Mouse (Mus musculus) hindbrain, embryonic 12.5 days (tissue): ENCODE measurements around the gene Fam114a2. TPM values are rescaled to one million over a fixed set of nuclear protein-coding genes. Genes with fewer than 3 reads are reported as not detected.

Source experiments
- ATAC-seq: fragments of 200-750 bp; cut with Nextera tagmentation; 2 replicates; pipeline ENCODE4 v1.8.0; 2017; ENCODE audit warnings: moderate TSS enrichment; ENCODE audit not compliant: low FRiP score
- H3K27ac ChIP-seq: fragments of 300-500 bp; sonication (generic); 2 replicates; pipeline ENCODE4 v1.5.1; 2016; ENCODE audit warnings: mild to moderate bottlenecking
- H3K27me3 ChIP-seq: fragments of 300-500 bp; sonication (generic); 2 replicates; pipeline ENCODE4 v1.6.1; 2016; ENCODE audit warnings: mild to moderate bottlenecking
- H3K36me3 ChIP-seq: fragments of 300-500 bp; sonication (generic); 2 replicates; pipeline ENCODE4 v1.6.1; 2016; ENCODE audit warnings: mild to moderate bottlenecking
- H3K4me1 ChIP-seq: fragments of 300-500 bp; sonication (generic); 2 replicates; pipeline ENCODE4 v1.6.1; 2016
- H3K4me2 ChIP-seq: fragments of 300-500 bp; sonication (generic); replicated peaks from 2 replicates; pipeline ENCODE4 v1.6.1; 2016; ENCODE audit warnings: mild to moderate bottlenecking
- H3K4me3 ChIP-seq: fragments of 300-500 bp; sonication (generic); 2 replicates; pipeline ENCODE4 v1.5.1; 2016; ENCODE audit warnings: mild to moderate bottlenecking
- H3K9ac ChIP-seq: fragments of 300-500 bp; sonication (generic); 2 replicates; pipeline ENCODE4 v1.6.1; 2016; ENCODE audit warnings: mild to moderate bottlenecking, moderate library complexity
- H3K9me3 ChIP-seq: fragments of 300-500 bp; sonication (generic); replicated peaks from 2 replicates; pipeline ENCODE4 v1.6.1; 2016; ENCODE audit warnings: mild to moderate bottlenecking
- WGBS: fragments of 180-500 bp; shearing (Covaris S2); methylation state at CpG from one replicate; pipeline ENCODE4 v1.1.7; 2016; 5-methylcytosine and 5-hydroxymethylcytosine counted together
- polyA plus RNA-seq: library from polyadenylated mRNA; unstranded; fragments of >200 nt; fragmentation: Nextera tagmentation; extraction: Ambion mirVana; gene quantifications from 2 replicates; pipeline ENCODE4 v1.2.1, GENCODE M21; 2016

The Fam114a2 gene
- polyA plus RNA-seq, 1 experiment from 2014 or later, result 86.3 TPM

- ATAC-seq, result no peak
- Histone ChIP-seq H3K9ac (no peak overlapping the region), H3K36me3 (peaks cover 78% of the 10 kb centered on the region), H3K27ac (no peak overlapping the region), H3K4me2 (no peak overlapping the region), H3K9me3 (no peaks in the 10 kb centered on the region), H3K27me3 (no peaks in the 10 kb centered on the region), H3K4me1 (no peaks in the 10 kb centered on the region), H3K4me3 (no peak overlapping the region)
- 58% methylated on average over 6 of the region's 6 CpGs for WGBS
Observed at GRCm38 (mm10) chr11:57506899-57507298, 11.5 kb downstream of the Fam114a2 start.

GRCm38 (mm10) chr11:57503155-57503554 is 15.3 kb downstream of the Fam114a2 start:
- Histone ChIP-seq H3K4me3 (no peak overlapping the region), H3K4me1 (no peaks in the 10 kb centered on the region), H3K9ac (no peak overlapping the region), H3K4me2 (no peak overlapping the region), H3K27me3 (no peaks in the 10 kb centered on the region), H3K9me3 (no peaks in the 10 kb centered on the region), H3K27ac (no peak overlapping the region), H3K36me3 (peaks cover 79% of the 10 kb centered on the region)
- WGBS, result 85% methylated on average over 5 of the region's 5 CpGs
- ATAC-seq, result no peak

DNA sequence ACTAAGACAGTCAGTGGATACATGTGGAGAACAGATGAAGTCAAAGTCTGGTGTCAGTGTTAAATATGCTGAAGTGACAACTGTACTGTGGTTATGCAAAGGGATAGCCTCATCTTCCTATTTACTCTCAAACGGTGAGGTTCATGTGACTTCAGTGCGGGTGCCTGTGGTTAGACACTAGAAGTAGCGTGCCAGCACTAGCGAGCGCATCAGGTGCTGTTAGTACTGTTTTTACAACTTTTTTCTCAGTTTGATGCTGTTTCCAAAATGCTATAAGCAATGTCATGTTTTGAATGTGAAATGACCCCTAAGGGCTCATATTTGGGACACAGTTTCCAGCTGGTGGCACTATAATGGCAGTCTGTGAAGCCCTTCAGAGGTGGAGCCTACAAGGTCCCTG is 20.2 kb downstream of the Fam114a2 start:
- Histone ChIP-seq H3K4me2 (no peak overlapping the region), H3K27me3 (no peaks in the 10 kb centered on the region), H3K36me3 (peaks cover 71% of the 10 kb centered on the region), H3K9me3 (no peaks in the 10 kb centered on the region), H3K9ac (no peak overlapping the region), H3K4me1 (no peaks in the 10 kb centered on the region), H3K27ac (no peak overlapping the region), H3K4me3 (no peak overlapping the region)
- WGBS, result 93% methylated on average over 5 of the region's 5 CpGs
- ATAC-seq, result no peak

- Histone ChIP-seq H3K4me1 (no peaks in the 10 kb centered on the region), H3K36me3 (peaks cover 73% of the 10 kb centered on the region)
- 66% methylated on average over 3 of the region's 3 CpGs for WGBS
Observed at GRCm38 (mm10) chr11:57497701-57498100, 20.7 kb downstream of the Fam114a2 start.

DNA sequence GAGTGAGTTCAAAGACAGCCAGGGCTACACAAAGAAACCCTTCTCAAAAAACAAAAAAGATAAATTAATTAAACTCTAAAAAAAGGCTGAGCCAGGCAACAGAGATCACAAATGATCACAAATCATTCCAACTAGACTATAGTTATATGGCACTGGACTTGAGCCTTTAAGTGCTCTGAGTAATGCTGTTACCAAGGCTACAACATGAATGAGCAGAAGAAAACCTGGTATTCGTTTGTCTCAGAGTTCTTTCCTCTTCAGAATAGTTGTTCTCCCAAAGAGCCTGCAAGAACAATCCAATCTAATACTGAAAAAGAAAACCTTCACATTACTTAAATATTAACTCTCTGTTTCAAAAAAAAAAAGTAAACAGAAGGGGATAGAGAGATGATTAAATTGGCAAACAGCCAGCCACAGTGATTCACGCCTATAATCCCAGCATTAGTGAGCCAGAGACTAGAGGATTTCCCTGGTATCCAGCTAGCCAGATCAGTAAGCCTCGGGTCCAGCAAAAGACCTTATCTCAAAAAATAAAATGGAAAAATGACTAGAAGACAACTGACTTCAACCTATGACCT is 21.9 kb downstream of the Fam114a2 start:
- Histone ChIP-seq H3K9ac (no peak overlapping the region), H3K27me3 (no peaks in the 10 kb centered on the region), H3K9me3 (no peaks in the 10 kb centered on the region), H3K36me3 (peaks cover 81% of the 10 kb centered on the region), H3K4me2 (no peak overlapping the region), H3K4me1 (no peaks in the 10 kb centered on the region), H3K4me3 (no peak overlapping the region), H3K27ac (no peak overlapping the region)
- ATAC-seq, result no peak
- 61% methylated on average over 3 of the region's 3 CpGs for WGBS

More at GRCm38 (mm10) chr11:57497701-57498100, 20.7 kb downstream of the Fam114a2 start:
- H3K4me3 ChIP-seq, result no peak overlapping the region
- H3K4me2 ChIP-seq, result no peak overlapping the region
- H3K9me3 ChIP-seq, result no peaks in the 10 kb centered on the region
- no peak for ATAC-seq
- H3K27me3 ChIP-seq, result no peaks in the 10 kb centered on the region
- no peak overlapping the region for H3K27ac ChIP-seq
- no peak overlapping the region for H3K9ac ChIP-seq

GRCm38 (mm10) chr11:57488436-57488835 is 30.0 kb downstream of the Fam114a2 start:
- Histone ChIP-seq H3K27ac (no peak overlapping the region), H3K36me3 (peaks cover 69% of the 10 kb centered on the region), H3K9me3 (no peaks in the 10 kb centered on the region), H3K9ac (no peak overlapping the region), H3K4me3 (no peak overlapping the region), H3K4me1 (no peaks in the 10 kb centered on the region), H3K27me3 (no peaks in the 10 kb centered on the region), H3K4me2 (no peak overlapping the region)
- 68% methylated on average over 5 of the region's 5 CpGs for WGBS
- no peak for ATAC-seq

DNA sequence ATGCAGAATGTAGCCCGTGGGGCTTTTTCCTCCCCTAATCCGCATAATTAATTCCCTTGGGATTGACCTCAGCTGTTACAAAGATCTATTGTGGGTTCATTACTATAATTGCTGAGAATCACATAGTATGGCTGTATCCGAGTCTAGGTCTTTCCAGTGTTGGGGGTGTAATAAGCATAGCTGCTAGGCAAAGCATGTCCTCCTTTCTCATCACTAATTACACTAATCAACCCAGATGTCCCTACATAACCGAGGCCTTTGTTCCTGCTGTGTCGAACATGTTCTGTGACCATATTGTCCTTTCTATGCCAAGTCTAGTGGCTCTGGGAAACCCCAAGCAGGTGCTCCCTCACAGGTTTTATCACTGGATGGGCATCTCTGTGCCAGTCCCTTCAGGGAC is 40.3 kb downstream of the Fam114a2 start:
- WGBS, result 57% methylated on average over 5 of the region's 5 CpGs
- peaks cover 31% of the 10 kb centered on the region for H3K36me3 ChIP-seq
- no peak overlapping the region for H3K4me2 ChIP-seq
- H3K27ac ChIP-seq, result peak overlapping the region; percentile 7; the same call in 1 of the 2 replicates
- peaks cover 7% of the 10 kb centered on the region; the same call in 1 of the 2 replicates for H3K9me3 ChIP-seq
- peaks cover 9% of the 10 kb centered on the region; the same call in 1 of the 2 replicates for H3K27me3 ChIP-seq
- peak; percentile 85 for ATAC-seq
- H3K4me1 ChIP-seq, result 0 out of 2 replicates have a peak, but pooled peaks cover 2% of the 10 kb centered on the region
- no peak overlapping the region for H3K9ac ChIP-seq
- no peak overlapping the region for H3K4me3 ChIP-seq

DNA sequence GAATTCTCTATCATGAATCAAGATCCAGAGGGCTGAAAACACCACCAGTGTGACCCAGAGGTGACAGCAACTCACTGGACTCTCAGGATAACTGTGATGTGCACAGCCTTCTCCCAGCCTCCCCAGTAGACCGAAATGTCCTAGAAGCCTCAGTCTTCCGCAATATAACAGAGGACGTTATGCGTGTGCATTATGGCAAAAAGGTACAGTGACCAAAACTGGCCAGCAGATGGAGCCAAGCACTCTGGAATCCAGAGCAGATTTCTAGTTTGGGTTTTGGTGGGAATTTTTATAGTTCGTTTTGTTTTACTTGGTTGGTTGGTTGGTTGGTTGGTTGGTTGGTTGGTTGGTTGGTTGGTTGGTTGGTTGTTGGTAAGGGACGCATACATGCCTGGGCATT is 43.3 kb downstream of the Fam114a2 start:
- Histone ChIP-seq H3K27me3 (peaks cover 9% of the 10 kb centered on the region; the same call in 1 of the 2 replicates), H3K9ac (no peak overlapping the region), H3K4me2 (no peak overlapping the region), H3K4me3 (no peak overlapping the region), H3K27ac (no peak overlapping the region), H3K9me3 (peaks cover 7% of the 10 kb centered on the region; the same call in 1 of the 2 replicates), H3K4me1 (0 out of 2 replicates have a peak, but pooled peaks cover 2% of the 10 kb centered on the region), H3K36me3 (0 out of 2 replicates have a peak, but pooled peaks cover 7% of the 10 kb centered on the region)
- WGBS, result 42% methylated on average over 6 of the region's 6 CpGs
- ATAC-seq, result no peak

DNA sequence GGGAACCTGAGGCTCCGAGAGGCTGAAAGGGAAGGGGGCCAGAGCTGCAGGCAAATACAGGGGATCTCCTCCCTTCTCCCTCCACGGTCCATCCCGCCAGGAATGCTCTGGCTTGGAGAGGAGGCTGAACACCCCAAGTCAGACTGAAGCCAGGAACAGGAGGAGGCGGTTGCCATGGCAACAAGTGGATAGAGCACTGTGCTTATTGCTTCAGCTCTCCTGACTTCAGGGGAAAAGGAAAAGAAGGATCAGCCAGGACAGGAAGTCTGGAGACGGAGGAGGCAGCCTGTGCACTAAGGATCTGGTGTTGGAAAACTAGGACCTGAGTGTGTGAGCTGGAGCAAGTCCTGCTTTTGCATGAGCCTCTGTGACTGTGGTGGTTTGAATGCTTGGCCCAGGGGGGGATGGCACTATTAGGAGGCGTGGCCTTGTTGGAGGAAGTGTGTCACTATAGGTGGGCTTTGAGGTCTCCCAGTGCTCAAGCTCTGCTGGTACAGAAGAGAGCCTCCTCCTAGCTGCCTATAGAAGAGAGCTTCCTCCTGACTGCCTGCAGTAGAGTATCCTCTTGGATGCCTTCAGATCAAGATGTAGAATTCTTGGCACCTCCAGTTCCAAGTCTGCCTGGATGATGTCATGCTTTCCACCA is 44.0 kb downstream of the Fam114a2 start:
- WGBS, result 59% methylated on average over 6 of the region's 6 CpGs
- Histone ChIP-seq H3K36me3 (0 out of 2 replicates have a peak, but pooled peaks cover 7% of the 10 kb centered on the region), H3K4me2 (no peak overlapping the region), H3K9ac (no peak overlapping the region), H3K9me3 (peaks cover 2% of the 10 kb centered on the region; the same call in 1 of the 2 replicates), H3K27ac (no peak overlapping the region), H3K4me3 (no peak overlapping the region), H3K4me1 (0 out of 2 replicates have a peak, but pooled peaks cover 2% of the 10 kb centered on the region), H3K27me3 (peaks cover 9% of the 10 kb centered on the region; the same call in 1 of the 2 replicates)
- 0 out of 2 replicates have a peak, but pooled peaks have one; percentile 17 for ATAC-seq

- Histone ChIP-seq H3K4me1 (no peaks in the 10 kb centered on the region), H3K4me3 (no peak overlapping the region), H3K27me3 (peaks cover 9% of the 10 kb centered on the region; the same call in 1 of the 2 replicates), H3K9ac (no peak overlapping the region), H3K4me2 (no peak overlapping the region), H3K27ac (no peak overlapping the region), H3K9me3 (no peaks in the 10 kb centered on the region), H3K36me3 (no peaks in the 10 kb centered on the region)
- ATAC-seq, result no peak
- WGBS, result 90% methylated on average over 7 of the region's 7 CpGs
Observed at GRCm38 (mm10) chr11:57470979-57471378, 47.4 kb downstream of the Fam114a2 start.

- no peak overlapping the region for H3K4me3 ChIP-seq
- H3K27ac ChIP-seq, result no peak overlapping the region
- H3K9me3 ChIP-seq, result no peaks in the 10 kb centered on the region
- H3K4me1 ChIP-seq, result no peaks in the 10 kb centered on the region
- H3K9ac ChIP-seq, result no peak overlapping the region
- no peaks in the 10 kb centered on the region for H3K36me3 ChIP-seq
- ATAC-seq, result no peak
- WGBS, result 47% methylated on average over 6 of the region's 6 CpGs
- peaks cover 9% of the 10 kb centered on the region; the same call in 1 of the 2 replicates for H3K27me3 ChIP-seq
- no peak overlapping the region for H3K4me2 ChIP-seq
Observed at GRCm38 (mm10) chr11:57470056-57470455, 48.4 kb downstream of the Fam114a2 start.

DNA sequence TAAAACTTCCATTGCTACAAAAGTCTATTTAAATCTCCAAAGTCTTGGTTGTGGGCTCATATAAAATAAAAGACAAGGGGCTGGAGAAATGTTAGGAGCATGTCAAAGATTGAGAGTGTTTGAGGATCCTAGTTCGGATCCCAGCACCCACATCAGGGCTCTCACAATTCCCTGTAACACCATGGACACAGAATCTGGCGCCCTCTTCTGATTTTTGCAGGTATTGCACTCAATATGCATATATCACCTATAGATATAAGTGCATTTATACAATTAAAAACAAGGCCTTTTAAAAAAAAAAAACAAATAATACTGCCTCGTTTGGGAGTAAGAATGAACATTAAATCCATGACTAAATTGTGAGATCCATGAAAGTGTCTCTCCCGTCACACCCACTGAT is 49.7 kb downstream of the Fam114a2 start:
- no peaks in the 10 kb centered on the region for H3K36me3 ChIP-seq
- H3K27ac ChIP-seq, result no peak overlapping the region
- H3K4me1 ChIP-seq, result no peaks in the 10 kb centered on the region
- no peak overlapping the region for H3K4me2 ChIP-seq
- H3K9ac ChIP-seq, result no peak overlapping the region
- no peaks in the 10 kb centered on the region for H3K9me3 ChIP-seq
- H3K27me3 ChIP-seq, result 0 out of 2 replicates have a peak, but pooled peaks cover 3% of the 10 kb centered on the region
- H3K4me3 ChIP-seq, result no peak overlapping the region
- ATAC-seq, result no peak
- WGBS, result 72% methylated on average over 4 of the region's 4 CpGs
